Mouse (Mus musculus) olfactory bulb, adult 2 months (tissue): ENCODE measurements around the gene Pon2.

ENCODE experiments used
- CTCF ChIP-seq: fragments of 200-500 bp; IDR thresholded peaks from 2 replicates; pipeline ENCODE4 v1.5.1; 2012; ENCODE audit warnings: low read depth, mild to moderate bottlenecking, low read length, moderate library complexity; ENCODE audit not compliant: insufficient read depth
- POLR2A ChIP-seq: fragments of 200-500 bp; IDR thresholded peaks from 2 replicates; pipeline ENCODE4 v1.6.1; 2012; ENCODE audit warnings: mild to moderate bottlenecking, low read depth, low read length, moderate library complexity; ENCODE audit not compliant: insufficient read depth

- TF ChIP-seq CTCF (no peak), POLR2A (no peak)
Observed at GRCm38 (mm10) chr6:5255291-5255690, 43.0 kb downstream of the Pon2 start.
